9 mouse cellular contexts compared by ENCODE assay signal in the genomic region with DNA sequence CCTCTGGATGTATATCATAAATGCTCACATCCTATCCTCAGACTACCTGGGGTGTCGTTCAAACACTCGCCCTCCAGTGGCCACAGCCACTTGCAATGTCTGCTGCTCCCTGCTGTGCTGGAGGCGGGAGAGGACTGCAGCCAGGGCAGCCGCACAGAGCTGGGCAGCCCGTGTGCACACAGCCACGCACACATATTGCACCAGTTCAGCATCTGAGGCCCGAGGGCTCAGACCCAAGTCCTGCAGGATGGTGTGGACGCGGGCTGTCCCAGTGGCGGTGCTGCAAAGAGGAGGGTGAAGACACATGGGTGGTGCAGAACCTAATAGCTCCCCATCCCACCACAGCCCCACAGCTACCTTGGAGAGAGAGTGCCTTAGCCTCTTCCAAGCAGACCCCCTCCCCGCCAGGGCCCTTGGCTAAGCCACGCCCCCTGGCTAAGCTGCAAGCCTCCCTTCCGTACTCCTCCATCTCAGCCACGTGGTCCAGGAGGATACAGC. TPM values are rescaled to one million over a fixed set of nuclear protein-coding genes. Genes with fewer than 3 reads are reported as not detected.
A peak's percentile ranks its signal among the peaks of the same experiment; 100 is the strongest.
DNase-seq lines count a peak whose midpoint lies in the region; ATAC-seq lines count a peak whose summit lies in the region.
"Had no signal": no experiment of that assay in that cellular context is flagged by ENCODE, and none has a peak within 500 bp of the region (broad histone marks: within the 10 kb centered on the region; RNA-seq: fewer than 3 reads in every experiment).

No protein-coding gene starts in this region.

- peak; percentile 21 for DNase-seq in adrenal gland, postnatal 10 days
- DNase-seq in adrenal gland, adult 2 months: no peak
- no peak for DNase-seq in lung, adult 18-20 months
- DNase-seq in retina, embryonic 14.5 days (ENCODE audit: low spot score): peak; percentile 51
- DNase-seq in urinary bladder, adult 18-20 months (ENCODE audit: low spot score in 2 of 2): no peak

- H3K27ac ChIP-seq in lung, embryonic 16.5 days (ENCODE audit: low read length): no peak overlapping the region
- H3K27ac ChIP-seq in hindbrain, embryonic 16.5 days (ENCODE audit: low read depth, low read length): no peak overlapping the region
- H3K27ac ChIP-seq in heart, embryonic 12.5 days (ENCODE audit: poor library complexity, severe bottlenecking): no peak overlapping the region
- H3K27ac ChIP-seq: liver, embryonic 15.5 days had no signal

- no peaks in the 10 kb centered on the region for H3K4me1 ChIP-seq in lung, embryonic 16.5 days (replicated peaks; ENCODE audit: control insufficient read depth, insufficient read depth, low read length)
- peaks cover 19% of the 10 kb centered on the region for H3K4me1 ChIP-seq in hindbrain, embryonic 16.5 days (ENCODE audit: control insufficient read depth, insufficient read depth, low read depth, low read length)
- H3K4me1 ChIP-seq in heart, embryonic 12.5 days (replicated peaks): no peaks in the 10 kb centered on the region
- H3K4me1 ChIP-seq: liver, embryonic 15.5 days had no signal

- no peaks in the 10 kb centered on the region for H3K36me3 ChIP-seq in lung, embryonic 16.5 days (ENCODE audit: control insufficient read depth, insufficient read depth, low read length)
- H3K36me3 ChIP-seq in hindbrain, embryonic 16.5 days (ENCODE audit: control insufficient read depth, insufficient read depth, low read length): no peaks in the 10 kb centered on the region
- H3K36me3 ChIP-seq in heart, embryonic 12.5 days: no peaks in the 10 kb centered on the region
- H3K36me3 ChIP-seq: liver, embryonic 15.5 days had no signal

- H3K4me2 ChIP-seq in lung, embryonic 16.5 days (ENCODE audit: low read depth, low read length): no peak overlapping the region
- 0 out of 2 replicates have a peak overlapping the region, but pooled peaks have one; percentile 13 for H3K4me2 ChIP-seq in hindbrain, embryonic 16.5 days (ENCODE audit: low read length)
- no peak overlapping the region for H3K4me2 ChIP-seq in heart, embryonic 12.5 days
- H3K4me2 ChIP-seq: liver, embryonic 15.5 days had no signal

- ATAC-seq in lung, embryonic 16.5 days (ENCODE audit: low read depth): peak; percentile 34; the same call in 1 of the 2 replicates
- peak; percentile 43 for ATAC-seq in hindbrain, embryonic 16.5 days
- ATAC-seq in heart, embryonic 12.5 days (ENCODE audit: insufficient number of reproducible peaks, low FRiP score): no peak

- no peaks in the 10 kb centered on the region for H3K9me3 ChIP-seq in lung, embryonic 16.5 days (ENCODE audit: control insufficient read depth, low read length)
- H3K9me3 ChIP-seq in hindbrain, embryonic 16.5 days (ENCODE audit: control insufficient read depth, low read length): no peaks in the 10 kb centered on the region
- H3K9me3 ChIP-seq in heart, embryonic 12.5 days (replicated peaks): no peaks in the 10 kb centered on the region
- H3K9me3 ChIP-seq: liver, embryonic 15.5 days had no signal

- WGBS in lung, embryonic 16.5 days: 3% methylated on average over 14 of the region's 14 CpGs
- 4% methylated on average over 14 of the region's 14 CpGs for WGBS in hindbrain, embryonic 16.5 days
- WGBS in heart, embryonic 12.5 days: 9% methylated on average over 14 of the region's 14 CpGs

- H3K9ac ChIP-seq in lung, embryonic 16.5 days (ENCODE audit: low read length): no peak overlapping the region
- H3K9ac ChIP-seq in hindbrain, embryonic 16.5 days (ENCODE audit: low read depth, low read length): no peak overlapping the region
- no peak overlapping the region for H3K9ac ChIP-seq in heart, embryonic 12.5 days
- H3K9ac ChIP-seq: liver, embryonic 15.5 days had no signal

- no peak overlapping the region for H3K4me3 ChIP-seq in lung, embryonic 16.5 days (ENCODE audit: low read length)
- H3K4me3 ChIP-seq in hindbrain, embryonic 16.5 days (ENCODE audit: low read length): no peak overlapping the region
- no peak overlapping the region for H3K4me3 ChIP-seq in heart, embryonic 12.5 days
- H3K4me3 ChIP-seq: liver, embryonic 15.5 days had no signal

- H3K27me3 ChIP-seq in lung, embryonic 16.5 days (ENCODE audit: control insufficient read depth, insufficient read depth, low read depth, low read length): no peaks in the 10 kb centered on the region
- no peaks in the 10 kb centered on the region for H3K27me3 ChIP-seq in hindbrain, embryonic 16.5 days (replicated peaks; ENCODE audit: control insufficient read depth, insufficient read depth, low read length)
- H3K27me3 ChIP-seq in heart, embryonic 12.5 days (replicated peaks): peaks cover 57% of the 10 kb centered on the region
- H3K27me3 ChIP-seq: liver, embryonic 15.5 days had no signal

RNA-seq across cellular contexts. Expression of a gene that starts 9.2 kb away (rescaled TPM):
- total RNA-seq in adrenal gland, postnatal 10 days (2021): 1 to 10 TPM; 1.7 to 2.0 TPM
- total RNA-seq in adrenal gland, adult 2 months (2021): 1 to 10 TPM; 1.2 to 2.5 TPM
- polyA plus RNA-seq in adrenal gland, adult 2 months (2012; rRNA removed): 1.7 and 1.9 TPM in 2 replicates
- polyA plus RNA-seq in lung, embryonic 16.5 days (2015; fragmentation: Nextera tagmentation; extraction: Ambion mirVana): 0.95 and 1.3 TPM in 2 replicates
- 1.1 and 1.2 TPM in 2 replicates for polyA plus RNA-seq in hindbrain, embryonic 16.5 days (2015; fragmentation: Nextera tagmentation; extraction: Ambion mirVana)
- polyA plus RNA-seq in heart, embryonic 12.5 days (2016; fragmentation: Nextera tagmentation; extraction: Ambion mirVana): 0.42 and 0.68 TPM in 2 replicates

Comparison
In these comparisons a context has a peak if more than half of its experiments do, and no peak if none do; other contexts are left out.
1. DNase-seq: peak in adrenal gland, postnatal 10 days (single experiment) and retina, embryonic 14.5 days (single experiment); none in adrenal gland, adult 2 months (single experiment), lung, adult 18-20 months (0 of 2) and urinary bladder, adult 18-20 months (0 of 2).